Mouse (Mus musculus) embryonic fibroblast, embryonic 13.5 days (primary cell): Measurements from ENCODE around the gene Lrch2. TPM values are rescaled to one million over a fixed set of nuclear protein-coding genes. Genes with fewer than 3 reads are reported as not detected.
"Not testable (repeated sequence)": the region's sequence is repeated elsewhere in the genome, so short reads cannot be mapped to it uniquely, and the experiment has no call there.

Source experiments
- H3K27ac ChIP-seq: 2 replicates; pipeline ENCODE4 v1.5.1; 2012; ENCODE audit warnings: low read length, control low read depth, inconsistent platforms; ENCODE audit not compliant: insufficient read depth
- H3K4me1 ChIP-seq: 2 replicates; pipeline ENCODE4 v1.6.1; 2011; ENCODE audit warnings: low read length; ENCODE audit not compliant: control insufficient read depth, insufficient read depth
- H3K4me3 ChIP-seq: 2 replicates; pipeline ENCODE4 v1.5.1; 2011; ENCODE audit warnings: mild to moderate bottlenecking, control low read depth, low read length; ENCODE audit not compliant: insufficient read depth
- CTCF ChIP-seq: IDR thresholded peaks from 2 replicates; pipeline ENCODE4 v1.5.1; 2011; ENCODE audit warnings: mild to moderate bottlenecking, control low read depth, low read length, moderate library complexity, borderline replicate concordance; ENCODE audit not compliant: insufficient read depth
- POLR2A ChIP-seq: IDR thresholded peaks from 2 replicates; pipeline ENCODE4 v1.6.1; 2011; ENCODE audit warnings: low read depth, mild to moderate bottlenecking, control low read depth, low read length, moderate library complexity
- polyA plus RNA-seq: library from polyadenylated mRNA; stranded (reverse); fragments of >200 nt; gene quantifications from 2 replicates; pipeline ENCODE4 v1.2.4, GENCODE M21; 2011; ENCODE audit warnings: low read depth; ENCODE audit not compliant: missing spikeins, insufficient read length

Lrch2 gene
- polyA plus RNA-seq = 29.2 and 30.7 TPM in 2 replicates

DNA sequence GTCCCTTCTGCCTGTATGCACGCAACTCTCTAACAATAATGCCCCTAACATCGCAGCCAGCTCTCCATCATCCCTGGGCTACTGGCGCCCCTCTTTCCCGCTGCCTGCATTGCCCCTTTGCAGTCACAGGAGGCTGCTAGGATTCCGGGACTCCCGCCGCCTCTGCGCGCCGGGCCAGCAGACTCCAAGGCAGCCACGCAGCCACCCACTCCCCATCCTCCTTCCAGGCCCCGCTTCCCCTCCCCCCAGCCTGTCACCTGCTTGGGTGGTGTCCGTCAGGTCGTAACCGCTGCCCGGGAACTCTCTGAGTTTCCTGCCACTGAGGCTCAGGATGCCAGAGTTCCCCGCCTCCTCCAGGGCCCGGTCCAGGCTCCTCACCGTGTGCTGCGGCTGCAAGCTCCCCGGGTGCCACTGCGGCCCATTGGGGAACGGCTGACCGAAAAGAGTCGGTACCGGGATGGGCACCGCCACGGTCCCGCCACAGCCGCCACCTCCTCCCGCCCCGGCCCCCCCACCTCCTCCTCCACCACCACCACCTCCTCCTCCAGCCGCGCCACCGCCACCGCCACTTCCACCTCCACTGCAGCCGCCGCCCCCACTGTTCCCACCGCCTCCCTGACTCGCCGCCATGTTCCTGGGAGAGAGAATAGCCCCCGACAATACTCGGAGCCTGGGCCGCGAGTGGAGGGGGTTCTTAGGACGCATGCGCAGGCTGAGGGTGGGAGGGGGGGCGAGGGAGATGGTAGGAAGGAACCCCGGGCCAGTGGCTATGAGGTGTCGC is at the start of gene Lrch2:
Gene Lrch2, minus strand, starts transcription at position 661 of the 781 bp plus-strand sequence.
- peak within 1 kb of the TSS; percentile 47 for H3K4me3 ChIP-seq
- H3K27ac ChIP-seq = no peak within 1 kb of the TSS
- no peaks in the 10 kb centered on the region for H3K4me1 ChIP-seq
- TF ChIP-seq CTCF = no peak
- peak; percentile 25; the same call in 1 of the 2 replicates for TF ChIP-seq POLR2A

- Histone ChIP-seq H3K4me3 (no peak overlapping the region), H3K27ac (no peak overlapping the region), H3K4me1 (peaks cover 3% of the 10 kb centered on the region; the same call in 1 of the 2 replicates)
- TF ChIP-seq CTCF (no peak), POLR2A (no peak)
These were observed 12.7 kb downstream of the Lrch2 start for GRCm38 (mm10) chrX:147540934-147541870.

DNA sequence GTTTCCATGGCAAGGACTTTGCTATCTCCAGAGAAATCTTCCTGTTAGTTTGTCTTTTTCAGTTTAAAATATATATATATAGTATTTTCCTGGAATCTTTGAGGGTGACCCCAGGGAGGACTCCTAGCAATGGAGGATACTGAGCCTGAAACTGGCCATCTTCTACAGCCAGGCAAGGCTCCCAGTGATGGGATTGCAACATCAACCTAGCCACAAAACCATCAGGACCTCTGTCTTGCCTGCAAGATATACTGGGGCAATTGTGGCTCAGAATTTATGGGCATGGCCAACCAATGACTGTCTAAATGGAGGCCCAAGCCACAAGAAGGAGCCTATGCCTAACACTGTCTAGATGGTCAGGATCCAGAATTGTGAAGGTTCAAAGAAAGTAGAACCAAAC is 15.5 kb downstream of the Lrch2 start:
- TF ChIP-seq CTCF (no peak), POLR2A (no peak)
- H3K27ac ChIP-seq = no peak overlapping the region
- no peak overlapping the region for H3K4me3 ChIP-seq
- H3K4me1 ChIP-seq = peaks cover 6% of the 10 kb centered on the region; the same call in 1 of the 2 replicates

- H3K27ac ChIP-seq, H3K4me3 ChIP-seq, H3K4me1 ChIP-seq: not testable (repeated sequence)
These were observed 16.8 kb downstream of the Lrch2 start for GRCm38 (mm10) chrX:147537117-147537516.

GRCm38 (mm10) chrX:147535616-147536015 is 18.3 kb downstream of the Lrch2 start:
- Histone ChIP-seq H3K4me3 (no peak overlapping the region), H3K27ac (peak overlapping the region; percentile 57; the same call in 1 of the 2 replicates), H3K4me1 (peaks cover 6% of the 10 kb centered on the region; the same call in 1 of the 2 replicates)
- TF ChIP-seq POLR2A (no peak), CTCF (no peak)

GRCm38 (mm10) chrX:147531675-147532074 is 22.2 kb downstream of the Lrch2 start:
- no peak for TF ChIP-seq CTCF
- TF ChIP-seq POLR2A = no peak
- no peak overlapping the region for H3K27ac ChIP-seq
- peaks cover 3% of the 10 kb centered on the region; the same call in 1 of the 2 replicates for H3K4me1 ChIP-seq
- no peak overlapping the region for H3K4me3 ChIP-seq

DNA sequence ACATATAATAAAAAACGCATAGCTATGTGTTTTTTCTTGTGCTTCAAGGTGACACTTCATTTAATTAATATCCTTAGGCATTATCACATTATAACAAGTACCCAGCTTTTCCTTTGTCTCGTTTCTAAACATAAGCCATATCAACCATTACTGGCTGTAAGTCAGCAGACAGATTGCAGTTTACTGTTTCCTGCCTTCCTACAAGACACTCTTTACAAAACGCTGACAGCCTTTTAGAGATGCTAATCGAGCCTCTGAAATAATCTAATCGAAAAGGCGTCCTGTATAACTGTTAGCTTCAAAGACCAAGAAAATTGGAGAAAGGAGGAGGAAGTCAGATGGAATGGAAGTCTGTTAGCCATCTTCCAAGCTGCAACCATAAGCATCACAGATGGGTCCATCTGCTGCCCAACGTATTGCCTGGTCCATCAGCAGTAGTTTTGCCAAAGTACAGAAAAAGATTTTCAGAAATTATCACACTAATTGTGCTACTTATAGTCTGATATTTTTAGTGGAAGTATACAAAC is 26.2 kb downstream of the Lrch2 start:
- H3K27ac ChIP-seq = no peak overlapping the region
- no peaks in the 10 kb centered on the region for H3K4me1 ChIP-seq
- no peak overlapping the region for H3K4me3 ChIP-seq
- no peak for TF ChIP-seq POLR2A
- TF ChIP-seq CTCF = no peak

DNA sequence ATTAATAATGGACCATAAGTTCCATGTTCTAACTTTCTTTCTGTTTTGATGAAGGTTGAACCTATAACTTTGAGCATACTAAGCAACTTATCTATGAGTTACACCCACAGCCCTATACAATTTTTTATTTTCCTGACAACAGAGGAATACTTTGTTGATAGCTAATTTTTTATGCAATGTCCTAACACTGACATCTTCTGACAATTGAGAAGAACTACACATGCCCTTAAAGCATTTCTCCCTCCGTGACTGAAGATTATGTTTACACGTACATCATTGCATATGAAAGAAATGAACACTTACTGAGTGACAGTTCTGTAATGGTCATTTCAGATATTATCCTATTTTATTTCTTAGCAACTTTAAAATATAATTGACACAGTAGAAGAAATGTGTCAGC is 64.3 kb downstream of the Lrch2 start:
- H3K4me1 ChIP-seq = no peaks in the 10 kb centered on the region; the same call in 1 of the 2 replicates
- H3K4me3 ChIP-seq = no peak overlapping the region
- H3K27ac ChIP-seq = no peak overlapping the region
- TF ChIP-seq POLR2A (no peak), CTCF (no peak)

- H3K27ac ChIP-seq, H3K4me1 ChIP-seq, H3K4me3 ChIP-seq: not testable (repeated sequence)
These were observed 100.3 kb downstream of the Lrch2 start, which contains the start of gene Vmn1r239-ps for GRCm38 (mm10) chrX:147453610-147454009. Vmn1r239-ps (minus strand) TSS chrX:147453710.

DNA sequence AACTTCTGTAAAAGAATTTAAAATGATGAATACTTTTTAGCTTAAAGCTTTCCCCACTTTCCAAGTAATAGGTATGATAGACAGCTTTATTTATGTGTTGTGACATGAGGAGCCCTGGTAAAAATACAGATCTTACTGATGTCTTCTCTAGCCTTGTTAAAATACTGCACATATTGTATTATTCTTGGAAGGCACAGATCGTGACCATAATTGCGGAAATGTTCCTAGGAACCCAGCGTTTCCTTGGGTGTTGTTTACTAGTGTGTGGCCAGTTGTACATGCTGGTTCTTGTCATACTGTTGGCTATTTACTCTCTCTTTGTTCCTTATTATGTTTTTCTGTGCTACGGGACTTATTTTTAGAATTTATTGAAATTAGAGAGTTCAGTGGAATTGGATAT is 110.5 kb downstream of the Lrch2 start:
- Histone ChIP-seq H3K4me1 (no peaks in the 10 kb centered on the region), H3K27ac (no peak overlapping the region), H3K4me3 (no peak overlapping the region)
- TF ChIP-seq CTCF = no peak
- no peak for TF ChIP-seq POLR2A
